Mouse (Mus musculus): Measurements from ENCODE around the gene Phox2a. TPM values are rescaled to one million over a fixed set of nuclear protein-coding genes. Genes with fewer than 3 reads are reported as not detected.

The Phox2a gene
- total RNA-seq, 4 experiments from 2014 or later: 0.22 to 0.37 TPM; not detected in 2

GRCm38 (mm10) chr7:101837606-101838471, 19.7 kb downstream of the Phox2a start, which contains the start of gene Inppl1:
Gene Inppl1, minus strand, starts transcription at chr7:101838229.
- DNase-seq (ENCODE audit: low spot score): peak; percentile 94

GRCm38 (mm10) chr7:101844186-101844585, 26.1 kb downstream of the Phox2a start:
- no peak for DNase-seq (ENCODE audit: low spot score)

- DNase-seq (ENCODE audit: low spot score): no peak
Measured at GRCm38 (mm10) chr7:101847934-101848333, 29.8 kb downstream of the Phox2a start.

- DNase-seq (ENCODE audit: low spot score): no peak
Measured at GRCm38 (mm10) chr7:101851689-101852088, 33.6 kb downstream of the Phox2a start.

- DNase-seq (ENCODE audit: low spot score): no peak
Measured at GRCm38 (mm10) chr7:101852846-101853245, 34.7 kb downstream of the Phox2a start.

GRCm38 (mm10) chr7:101853816-101854215, 35.7 kb downstream of the Phox2a start:
- DNase-seq (ENCODE audit: low spot score): no peak

GRCm38 (mm10) chr7:101857094-101857493, 39.0 kb downstream of the Phox2a start, which contains the start of gene Folr2:
Gene Folr2, minus strand, starts transcription at chr7:101857194.
- no peak for DNase-seq (ENCODE audit: low spot score)

- DNase-seq (ENCODE audit: low spot score): no peak
Measured at GRCm38 (mm10) chr7:101858362-101858761, 40.2 kb downstream of the Phox2a start.

- no peak for DNase-seq (ENCODE audit: low spot score)
Measured at GRCm38 (mm10) chr7:101860978-101861377, 42.9 kb downstream of the Phox2a start.

- no peak for DNase-seq (ENCODE audit: low spot score)
Measured at GRCm38 (mm10) chr7:101862291-101862690, 44.2 kb downstream of the Phox2a start.

- DNase-seq (ENCODE audit: low spot score): no peak
Measured at GRCm38 (mm10) chr7:101863415-101863814, 45.3 kb downstream of the Phox2a start, which contains the start of gene Anapc15. Gene Anapc15, plus strand, starts transcription at chr7:101863715.

GRCm38 (mm10) chr7:101866491-101867265, 48.6 kb downstream of the Phox2a start:
- no peak for DNase-seq (ENCODE audit: low spot score)

GRCm38 (mm10) chr7:101867482-101867881, 49.4 kb downstream of the Phox2a start:
- no peak for DNase-seq (ENCODE audit: low spot score)

- DNase-seq (ENCODE audit: low spot score): no peak
Measured at GRCm38 (mm10) chr7:101868241-101869162, 50.4 kb downstream of the Phox2a start.

GRCm38 (mm10) chr7:101869163-101869500, 51.0 kb downstream of the Phox2a start:
- DNase-seq (ENCODE audit: low spot score): no peak

GRCm38 (mm10) chr7:101870629-101871028, 52.5 kb downstream of the Phox2a start, which contains the start of gene Folr1:
Gene Folr1, minus strand, starts transcription at chr7:101870788.
- no peak for DNase-seq (ENCODE audit: low spot score)

- DNase-seq (ENCODE audit: low spot score): no peak
Measured at GRCm38 (mm10) chr7:101871296-101871695, 53.2 kb downstream of the Phox2a start.
